Mouse (Mus musculus) midbrain, embryonic 11.5 days (tissue): ENCODE measurements around the gene BC017158. TPM values are rescaled to one million over a fixed set of nuclear protein-coding genes. Genes with fewer than 3 reads are reported as not detected.
A peak's percentile ranks its signal among the peaks of the same experiment; 100 is the strongest.

Source experiments
- ATAC-seq: fragments of 200-750 bp; cut with Nextera tagmentation; 2 replicates; pipeline ENCODE4 v1.8.0; 2017; ENCODE audit warnings: moderate TSS enrichment, moderate library complexity; ENCODE audit not compliant: low FRiP score
- DNase-seq: peaks from one replicate; pipeline ENCODE4 v3.0.0; 2015; ENCODE audit warnings: low spot score; ENCODE audit errors: missing footprints
- H3K27ac ChIP-seq: fragments of 300-500 bp; sonication (generic); 2 replicates; pipeline ENCODE4 v1.5.1; 2014; ENCODE audit warnings: low read depth, low read length
- H3K27me3 ChIP-seq: fragments of 300-500 bp; sonication (generic); 2 replicates; pipeline ENCODE4 v1.6.1; 2014; ENCODE audit warnings: mild to moderate bottlenecking, low read length, moderate library complexity, mixed read lengths; ENCODE audit not compliant: control insufficient read depth, insufficient read depth
- H3K36me3 ChIP-seq: fragments of 300-500 bp; sonication (generic); 2 replicates; pipeline ENCODE4 v1.6.1; 2014; ENCODE audit warnings: mild to moderate bottlenecking, low read length, moderate library complexity, mixed read lengths; ENCODE audit not compliant: control insufficient read depth, insufficient read depth
- H3K4me1 ChIP-seq: fragments of 300-500 bp; sonication (generic); 2 replicates; pipeline ENCODE4 v1.6.1; 2014; ENCODE audit warnings: low read length; ENCODE audit not compliant: control insufficient read depth, insufficient read depth
- H3K4me2 ChIP-seq: fragments of 300-500 bp; sonication (generic); 2 replicates; pipeline ENCODE4 v1.6.1; 2014; ENCODE audit warnings: mild to moderate bottlenecking, moderate library complexity
- H3K4me3 ChIP-seq: fragments of 300-500 bp; sonication (generic); 2 replicates; pipeline ENCODE4 v1.5.1; 2014; ENCODE audit warnings: low read depth, low read length
- H3K9ac ChIP-seq: fragments of 300-500 bp; sonication (generic); 2 replicates; pipeline ENCODE4 v1.6.1; 2014; ENCODE audit warnings: low read length
- H3K9me3 ChIP-seq: fragments of 300-500 bp; sonication (generic); 2 replicates; pipeline ENCODE4 v1.6.1; 2016; ENCODE audit warnings: low read length; ENCODE audit not compliant: control insufficient read depth
- WGBS: fragments of 180-500 bp; shearing (Covaris S2); extraction: QIAGEN DNeasy Blood & Tissue Kit; methylation state at CpG from one replicate; pipeline ENCODE4 v1.1.7; 2014; 5-methylcytosine and 5-hydroxymethylcytosine counted together
- polyA plus RNA-seq: library from polyadenylated mRNA; unstranded; fragments of >200 nt; fragmentation: Nextera tagmentation; extraction: Ambion mirVana; gene quantifications from 2 replicates; pipeline ENCODE4 v1.2.1, GENCODE M21; 2014

The BC017158 gene
- polyA plus RNA-seq, 1 experiment from 2014 or later: 19.1 TPM

- H3K36me3 ChIP-seq: no peaks in the 10 kb centered on the region
- H3K9ac ChIP-seq: no peak overlapping the region
- DNase-seq (no peak), ATAC-seq (no peak)
- peaks cover 7% of the 10 kb centered on the region for H3K4me1 ChIP-seq
- H3K4me3 ChIP-seq: no peak overlapping the region
- no peaks in the 10 kb centered on the region for H3K9me3 ChIP-seq
- no peak overlapping the region for H3K27ac ChIP-seq
- H3K27me3 ChIP-seq: no peaks in the 10 kb centered on the region; the same call in 1 of the 2 replicates
- WGBS: 75% methylated on average over 5 of the region's 5 CpGs
- H3K4me2 ChIP-seq: no peak overlapping the region
These were observed 41.1 kb downstream of the BC017158 start for GRCm38 (mm10) chr7:128256783-128257334.

GRCm38 (mm10) chr7:128255757-128256156 lies 42.2 kb downstream of the BC017158 start:
- no peak overlapping the region for H3K9ac ChIP-seq
- WGBS: 90% methylated on average over 5 of the region's 5 CpGs

GRCm38 (mm10) chr7:128254978-128255377 lies 43.0 kb downstream of the BC017158 start:
- H3K27ac ChIP-seq: no peak overlapping the region
- no peak overlapping the region for H3K9ac ChIP-seq
- H3K27me3 ChIP-seq: no peaks in the 10 kb centered on the region; the same call in 1 of the 2 replicates
- DNase-seq (peak; percentile 47), ATAC-seq (no peak)
- no peak overlapping the region for H3K4me3 ChIP-seq
- 61% methylated on average over 2 of the region's 2 CpGs for WGBS
- no peaks in the 10 kb centered on the region for H3K9me3 ChIP-seq
- peaks cover 7% of the 10 kb centered on the region for H3K4me1 ChIP-seq
- H3K36me3 ChIP-seq: no peaks in the 10 kb centered on the region
- H3K4me2 ChIP-seq: no peak overlapping the region

More at GRCm38 (mm10) chr7:128255757-128256156, 42.2 kb downstream of the BC017158 start:
- peaks cover 7% of the 10 kb centered on the region for H3K4me1 ChIP-seq
- no peaks in the 10 kb centered on the region for H3K36me3 ChIP-seq
- no peaks in the 10 kb centered on the region for H3K9me3 ChIP-seq
- ATAC-seq: no peak
- peak; percentile 62 for DNase-seq
- no peaks in the 10 kb centered on the region; the same call in 1 of the 2 replicates for H3K27me3 ChIP-seq
- no peak overlapping the region for H3K27ac ChIP-seq
- H3K4me2 ChIP-seq: no peak overlapping the region
- H3K4me3 ChIP-seq: no peak overlapping the region

DNA sequence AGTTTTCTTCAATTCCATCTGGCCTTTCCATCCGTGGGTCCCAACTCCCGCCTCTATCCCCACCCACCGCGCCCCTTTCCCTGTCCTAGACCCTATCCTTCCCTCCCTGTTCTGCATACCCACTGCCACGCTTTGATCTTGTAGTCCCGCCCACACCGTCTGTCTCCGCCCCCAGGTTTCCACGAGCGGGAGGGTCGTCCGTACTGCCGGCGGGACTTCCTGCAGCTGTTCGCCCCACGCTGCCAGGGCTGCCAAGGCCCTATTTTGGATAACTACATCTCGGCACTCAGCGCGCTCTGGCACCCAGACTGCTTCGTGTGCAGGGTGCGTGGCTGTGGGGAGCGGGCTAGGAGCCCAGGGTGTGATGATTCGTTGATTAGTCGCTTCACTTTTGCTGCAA lies 45.4 kb downstream of the BC017158 start:
- no peaks in the 10 kb centered on the region for H3K36me3 ChIP-seq
- peak overlapping the region; percentile 30 for H3K4me3 ChIP-seq
- peak; percentile 90 for DNase-seq
- no peaks in the 10 kb centered on the region; the same call in 1 of the 2 replicates for H3K27me3 ChIP-seq
- 14% methylated on average over 24 of the region's 24 CpGs for WGBS
- ATAC-seq: 0 out of 2 replicates have a peak, but pooled peaks have one; percentile 44
- peak overlapping the region; percentile 67 for H3K9ac ChIP-seq
- H3K4me1 ChIP-seq: peaks cover 7% of the 10 kb centered on the region
- H3K9me3 ChIP-seq: no peaks in the 10 kb centered on the region
- H3K27ac ChIP-seq: no peak overlapping the region
- H3K4me2 ChIP-seq: peak overlapping the region; percentile 57

- H3K27me3 ChIP-seq: peaks cover 3% of the 10 kb centered on the region; the same call in 1 of the 2 replicates
- H3K36me3 ChIP-seq: no peaks in the 10 kb centered on the region
- H3K27ac ChIP-seq: no peak overlapping the region
- DNase-seq: no peak
- H3K4me1 ChIP-seq: peaks cover 11% of the 10 kb centered on the region
- peak overlapping the region; percentile 67 for H3K9ac ChIP-seq
- WGBS: 51% methylated on average over 12 of the region's 12 CpGs
- H3K4me3 ChIP-seq: no peak overlapping the region; the same call in 1 of the 2 replicates
- no peak for ATAC-seq
- H3K4me2 ChIP-seq: peak overlapping the region; percentile 57; the same call in 1 of the 2 replicates
- no peaks in the 10 kb centered on the region for H3K9me3 ChIP-seq
These were observed 46.0 kb downstream of the BC017158 start for GRCm38 (mm10) chr7:128251946-128252345.

GRCm38 (mm10) chr7:128249998-128250397 lies 48.0 kb downstream of the BC017158 start:
- Histone ChIP-seq H3K36me3 (no peaks in the 10 kb centered on the region), H3K9me3 (no peaks in the 10 kb centered on the region), H3K9ac (no peak overlapping the region), H3K4me2 (no peak overlapping the region), H3K27ac (no peak overlapping the region), H3K4me1 (peaks cover 18% of the 10 kb centered on the region), H3K4me3 (no peak overlapping the region), H3K27me3 (peaks cover 3% of the 10 kb centered on the region; the same call in 1 of the 2 replicates)
- no peak for ATAC-seq
- no peak for DNase-seq
- 81% methylated on average over 5 of the region's 5 CpGs for WGBS

GRCm38 (mm10) chr7:128248081-128249042 lies 49.6 kb downstream of the BC017158 start:
- no peak for ATAC-seq
- Histone ChIP-seq H3K4me3 (no peak overlapping the region), H3K27ac (no peak overlapping the region), H3K9me3 (no peaks in the 10 kb centered on the region), H3K9ac (no peak overlapping the region), H3K4me2 (no peak overlapping the region), H3K4me1 (peaks cover 18% of the 10 kb centered on the region), H3K27me3 (peaks cover 3% of the 10 kb centered on the region; the same call in 1 of the 2 replicates), H3K36me3 (no peaks in the 10 kb centered on the region)
- peak; percentile 23 for DNase-seq
- 89% methylated on average over 10 of the region's 10 CpGs for WGBS

- peak overlapping the region; percentile 41 for H3K4me3 ChIP-seq
- H3K27ac ChIP-seq: peak overlapping the region; percentile 53; the same call in 1 of the 2 replicates
- peaks cover 16% of the 10 kb centered on the region for H3K4me1 ChIP-seq
- no peaks in the 10 kb centered on the region for H3K9me3 ChIP-seq
- H3K27me3 ChIP-seq: 0 out of 2 replicates have a peak, but pooled peaks cover 3% of the 10 kb centered on the region
- DNase-seq (peak; percentile 98), ATAC-seq (peak; percentile 76)
- 1% methylated on average over 13 of the region's 13 CpGs for whole genome bisulfite sequencing
- peak overlapping the region; percentile 62 for H3K4me2 ChIP-seq
- H3K36me3 ChIP-seq: 0 out of 2 replicates have a peak, but pooled peaks cover 2% of the 10 kb centered on the region
- peak overlapping the region; percentile 65 for H3K9ac ChIP-seq
These were observed 50.5 kb downstream of the BC017158 start for GRCm38 (mm10) chr7:128247443-128247842.
